Mouse (Mus musculus) spleen, postnatal 10 days (tissue): Measurements from ENCODE around the gene Wdr44.
A peak's percentile ranks its signal among the peaks of the same experiment; 100 is the strongest.
"Not testable (repeated sequence)": the region's sequence is repeated elsewhere in the genome, so short reads cannot be mapped to it uniquely, and the experiment has no call there.

ENCODE experiments used
- DNase-seq, 2 experiments: peaks; one replicate each; pipeline ENCODE4 v3.0.0; 2021 to 2022; ENCODE audit warnings: low spot score in 2 of 2

Wdr44 gene

DNA sequence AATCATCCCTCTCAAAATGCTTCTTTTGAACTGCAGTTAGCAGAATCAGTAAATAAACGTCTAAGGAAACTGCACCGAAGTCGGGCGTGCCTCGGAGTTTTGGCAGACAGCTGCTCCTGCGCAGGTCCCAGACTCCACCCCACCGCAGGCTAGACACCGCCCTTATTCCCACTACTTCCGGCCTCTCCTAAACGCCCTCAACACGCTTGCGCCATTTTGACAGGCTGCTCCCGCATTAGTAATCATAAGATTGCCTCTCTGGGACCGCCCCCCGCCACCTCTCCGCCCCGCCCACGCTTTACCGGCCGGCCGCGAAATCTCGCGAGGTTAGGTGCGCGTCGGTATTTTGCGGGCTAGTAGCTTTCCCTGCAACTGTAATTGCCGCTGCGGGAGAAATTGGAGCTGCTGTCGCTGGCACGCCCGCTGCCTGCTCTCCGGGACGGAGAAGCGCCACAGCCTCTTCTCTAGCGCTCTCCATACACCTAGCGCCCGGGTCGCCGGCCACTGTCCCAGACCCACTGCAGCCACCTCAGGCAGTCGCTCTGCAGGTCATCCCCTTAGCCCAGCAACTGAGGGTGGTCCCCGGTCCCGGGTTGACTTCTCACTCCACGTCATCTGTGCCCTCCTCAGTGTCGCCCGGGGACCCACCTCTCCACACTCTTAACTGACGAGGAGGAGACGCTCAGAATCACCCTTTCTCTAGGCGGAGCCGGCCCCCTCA, at the start of gene Wdr44:
TSS of gene Wdr44 (plus strand) at position 330 of the 721 bp plus-strand sequence.
- peak; percentile 89 to 95 for DNase-seq

DNA sequence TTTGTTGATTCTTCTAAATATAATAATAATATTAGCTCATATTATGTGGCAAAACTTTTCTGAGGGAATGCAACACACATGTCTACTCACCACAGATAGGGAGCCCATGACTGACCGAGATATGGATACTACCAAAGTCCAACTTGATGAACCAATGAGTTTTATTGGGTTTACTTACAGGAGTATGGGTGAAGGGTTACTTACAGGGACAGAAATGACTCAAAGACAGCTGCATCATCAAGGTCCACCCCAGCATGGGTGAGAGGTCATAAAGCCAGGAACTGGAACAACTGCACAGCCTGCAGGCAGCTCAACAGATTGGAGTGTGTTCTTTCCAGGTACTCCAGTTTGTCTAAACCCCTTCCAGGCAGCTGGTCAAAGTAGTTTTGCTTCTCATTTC, 44.5 kb upstream of the Wdr44 start:
- DNase-seq: no peak

DNA sequence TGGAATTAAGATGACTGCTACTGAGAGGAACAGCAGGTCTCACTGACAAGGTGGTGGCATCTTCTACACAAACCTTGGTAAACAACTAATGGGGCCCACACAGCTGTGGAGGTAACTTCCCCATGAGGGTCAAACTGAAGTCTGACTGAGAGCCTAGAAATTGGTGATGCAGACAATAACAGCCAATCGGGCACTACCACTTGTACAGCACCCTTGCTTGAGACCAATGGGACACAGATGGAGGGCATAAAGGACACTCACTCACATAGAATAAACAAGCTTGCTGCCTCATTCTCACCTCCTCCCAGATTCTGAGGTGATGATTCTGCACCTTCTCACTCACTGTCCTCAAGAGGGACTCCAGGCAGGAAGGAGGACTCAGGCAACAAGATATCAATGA, 30.6 kb upstream of the Wdr44 start:
- peak in 1 of 2 experiments; percentile 13 for DNase-seq

- DNase-seq: no peak
These were observed 19.7 kb upstream of the Wdr44 start for GRCm38 (mm10) chrX:23673193-23673592.

DNA sequence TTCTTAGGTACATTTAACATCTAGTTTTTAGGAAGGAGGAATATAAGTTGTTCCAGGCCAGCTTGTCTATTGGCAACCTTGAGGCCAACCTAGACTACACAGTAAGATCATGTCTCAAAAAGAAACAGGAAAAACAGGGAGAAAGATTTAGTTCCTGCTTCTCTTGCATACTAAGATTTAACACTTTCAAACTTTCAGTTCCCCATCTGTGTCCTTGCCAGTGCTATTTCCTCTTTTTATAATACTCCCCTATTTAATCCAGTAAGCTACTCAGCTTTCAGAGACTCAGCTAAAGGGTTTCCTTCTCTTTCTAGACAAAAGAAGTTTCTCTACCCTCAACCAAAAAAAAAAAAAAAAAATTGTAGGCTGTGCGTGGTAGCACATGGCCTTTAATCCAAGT, 17.4 kb upstream of the Wdr44 start:
- no peak for DNase-seq

DNA sequence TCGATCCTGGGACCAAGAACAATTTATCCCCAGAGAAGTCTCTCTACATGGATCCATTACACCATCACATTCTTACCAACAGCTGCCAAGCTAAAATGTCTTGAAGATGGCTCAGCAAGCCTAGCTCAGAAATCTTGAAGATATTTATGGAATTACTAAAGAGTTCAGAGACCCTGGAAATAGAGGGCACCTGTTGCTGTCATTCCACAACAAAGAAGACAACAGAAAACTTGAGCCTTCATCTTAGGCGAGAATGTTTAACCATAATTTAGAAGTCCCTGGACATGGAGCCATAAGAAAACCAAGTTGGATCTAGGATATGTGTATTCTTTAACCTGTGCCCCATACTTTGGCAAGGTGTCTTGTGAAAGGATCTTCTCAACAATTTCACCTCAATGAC, 16.3 kb upstream of the Wdr44 start:
- no peak for DNase-seq

DNA sequence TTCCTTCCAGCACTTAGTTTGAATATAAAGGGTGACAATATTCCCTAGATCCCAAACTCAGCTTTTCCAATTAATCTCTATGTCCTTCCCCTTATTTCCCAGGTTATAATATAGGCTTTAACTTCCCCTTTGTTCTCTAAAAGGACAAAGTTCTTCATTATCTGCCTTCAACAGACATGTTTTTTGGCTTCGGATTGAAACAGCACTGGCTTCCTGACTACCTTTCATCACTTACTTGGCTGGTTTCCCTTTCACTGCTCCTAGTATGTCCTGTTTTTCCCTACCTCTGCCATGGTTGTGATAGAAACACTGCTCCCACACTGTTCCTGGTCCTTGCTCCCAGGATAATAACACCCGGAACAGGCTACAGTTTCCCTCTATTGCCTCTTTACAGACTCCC, 15.3 kb upstream of the Wdr44 start:
- no peak for DNase-seq

DNA sequence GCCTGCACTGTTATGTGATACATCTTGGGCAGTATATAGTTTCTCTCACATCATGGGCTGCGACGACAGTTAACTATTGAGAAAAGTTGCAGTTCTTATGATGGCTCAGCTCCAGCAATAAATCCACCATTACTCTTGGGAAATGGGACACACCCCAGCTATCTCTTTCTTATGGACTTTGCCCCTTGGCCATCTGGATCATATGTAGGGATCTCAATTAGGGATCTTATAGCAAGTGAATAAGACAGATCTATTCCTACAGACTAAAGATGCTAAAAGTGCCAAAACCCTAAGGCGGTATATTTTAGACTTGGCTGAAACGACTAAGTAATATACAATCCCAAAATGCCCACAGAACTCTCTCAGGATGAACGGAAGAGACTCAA, 522 bp upstream of the Wdr44 start:
- DNase-seq: peak; percentile 8 to 11

DNA sequence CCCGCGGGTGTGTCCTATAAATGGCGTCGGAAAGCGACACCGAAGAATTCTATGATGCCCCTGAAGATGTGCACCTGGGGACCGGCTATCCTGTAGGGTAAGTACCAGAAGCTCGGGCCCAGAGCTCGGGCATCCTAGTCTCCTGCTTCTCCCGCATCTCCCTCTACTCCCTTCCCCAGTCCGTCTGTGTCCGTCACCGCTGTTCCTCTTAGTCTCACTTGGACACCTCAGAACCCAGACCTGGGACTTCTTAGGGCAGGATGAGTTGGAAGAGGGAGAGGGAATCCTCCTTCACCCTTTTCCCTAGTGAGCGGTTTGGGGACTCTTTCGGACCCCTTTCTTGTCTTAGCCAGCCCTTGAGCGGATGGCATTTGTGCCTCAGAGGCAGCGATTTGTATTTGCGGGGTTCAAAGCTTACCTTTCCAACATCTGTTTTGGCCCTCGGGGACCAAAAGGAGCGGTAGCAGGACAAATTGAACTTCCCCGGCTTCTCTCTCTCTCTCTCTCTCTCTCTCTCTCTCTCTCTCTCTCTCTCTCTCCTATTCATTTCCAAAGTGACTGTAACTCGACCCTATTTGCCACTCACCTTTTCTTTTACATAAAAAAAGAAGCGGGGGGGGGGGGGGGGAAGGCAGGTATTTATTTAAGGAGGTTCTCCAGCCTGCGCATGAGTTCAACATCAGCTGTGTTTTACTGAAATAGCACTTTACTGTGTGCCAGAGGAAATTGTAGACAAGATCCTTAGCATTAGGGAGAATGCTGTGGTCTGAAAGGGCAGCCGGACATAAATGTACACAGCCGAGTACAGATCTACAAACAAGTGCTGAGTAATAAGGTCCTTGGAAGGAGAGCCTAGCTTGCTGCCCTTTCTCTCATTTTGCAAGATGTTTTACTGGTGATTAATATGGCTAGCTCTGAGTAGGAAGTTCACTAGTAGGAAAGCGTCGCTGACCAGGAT, 871 bp downstream of the Wdr44 start:
- DNase-seq: peak; percentile 6 to 10

DNA sequence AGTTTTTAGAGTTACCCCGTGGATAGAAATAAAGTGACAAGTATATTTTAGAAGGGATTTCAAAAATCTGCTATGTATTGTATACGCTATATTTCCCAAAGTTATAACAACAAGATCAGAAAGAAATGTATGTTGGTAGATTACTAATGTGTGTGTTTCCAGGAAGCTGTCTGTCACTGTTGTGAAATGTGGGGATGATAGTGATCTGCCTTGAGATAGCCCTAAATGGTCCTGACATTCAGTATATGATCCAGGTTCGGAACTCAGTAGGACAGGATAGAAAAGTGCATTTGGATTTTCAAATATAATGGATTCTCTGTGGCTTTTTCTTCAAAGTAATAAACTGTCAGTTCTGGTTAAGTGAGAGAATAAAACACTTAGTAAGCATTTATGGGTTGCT, 1.7 kb downstream of the Wdr44 start:
- DNase-seq: no peak

DNA sequence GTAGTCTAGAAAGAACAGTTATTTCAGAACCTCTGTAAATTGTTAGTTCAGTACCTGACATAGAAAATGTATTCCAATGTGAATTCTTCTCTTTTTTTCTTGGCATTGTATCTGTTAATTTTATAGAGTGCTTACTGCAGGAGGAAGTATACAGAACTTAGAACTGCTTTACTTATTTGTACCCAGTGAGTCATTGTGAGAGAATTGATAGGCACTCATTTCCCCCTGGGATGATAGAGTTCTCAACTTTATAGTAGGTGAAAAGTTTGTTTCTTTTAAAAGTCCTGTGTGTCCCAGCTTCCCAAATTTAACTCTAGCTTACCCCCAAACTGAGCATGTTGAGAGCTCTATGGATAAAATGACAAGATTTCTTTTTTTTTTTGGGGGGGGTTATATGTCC, 2.3 kb downstream of the Wdr44 start:
- no peak for DNase-seq

GRCm38 (mm10) chrX:23697346-23697745, 4.5 kb downstream of the Wdr44 start:
- DNase-seq: no peak

DNA sequence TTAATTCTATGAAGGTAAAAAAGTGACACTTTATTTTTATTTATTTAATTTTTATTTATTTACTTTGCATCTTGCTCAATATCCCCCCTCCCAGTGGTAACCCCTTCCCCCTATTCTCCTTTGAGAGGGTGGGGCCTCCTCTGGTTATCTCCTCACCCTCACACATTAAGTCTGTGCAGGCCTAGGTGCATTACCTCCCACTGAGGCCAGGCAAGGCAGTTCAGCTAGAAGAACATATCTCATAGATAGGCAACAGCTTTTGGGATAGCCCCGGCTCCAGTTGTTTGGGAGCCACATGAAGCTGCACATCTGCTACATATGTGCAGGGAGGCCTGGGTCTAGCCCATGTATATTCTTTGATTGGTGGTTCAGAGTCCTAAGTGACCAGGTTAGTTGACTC, 6.2 kb downstream of the Wdr44 start:
- DNase-seq: no peak

DNA sequence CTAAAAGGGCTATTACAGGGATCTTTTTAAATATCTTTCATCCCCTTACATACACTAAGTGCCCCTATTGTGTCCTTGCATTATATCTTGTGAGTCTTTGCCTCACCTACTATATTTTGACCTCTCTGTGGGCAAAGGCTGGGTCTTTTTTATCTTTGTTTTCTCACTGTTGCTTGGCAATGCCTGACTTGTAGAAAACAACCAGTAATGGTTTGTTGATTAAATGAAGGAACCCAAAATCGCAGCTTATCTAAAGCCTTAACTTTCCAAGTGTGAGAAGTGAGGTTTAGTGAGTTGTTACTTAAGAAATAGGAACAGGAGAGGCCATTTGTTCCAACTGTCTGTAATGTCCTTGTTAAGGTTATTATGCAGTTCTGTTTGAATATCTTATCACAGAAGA, 24.4 kb downstream of the Wdr44 start:
- DNase-seq: no peak

DNA sequence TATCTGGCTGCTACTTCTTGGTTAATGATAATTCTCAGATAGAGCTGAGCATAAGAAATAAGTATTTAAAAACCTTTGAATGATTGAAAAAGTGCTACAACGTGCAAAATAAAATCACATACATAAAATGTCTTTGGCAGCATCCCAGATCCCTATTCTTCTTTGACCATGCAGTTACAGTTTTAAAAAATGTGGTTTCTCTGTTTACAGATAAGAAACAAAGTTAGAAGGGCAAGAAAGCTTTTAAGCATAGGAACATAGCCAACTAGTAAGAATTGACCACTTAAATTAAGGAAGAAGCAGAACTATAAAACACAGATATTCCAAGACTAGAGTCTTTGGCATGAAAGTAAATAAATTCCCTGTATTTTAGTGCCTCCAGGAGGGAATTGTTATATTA, 34.6 kb downstream of the Wdr44 start:
- no peak for DNase-seq

GRCm38 (mm10) chrX:23754671-23755070, 61.8 kb downstream of the Wdr44 start:
- DNase-seq: no peak

- no peak for DNase-seq
These were observed 75.0 kb downstream of the Wdr44 start for GRCm38 (mm10) chrX:23767849-23768248.

DNA sequence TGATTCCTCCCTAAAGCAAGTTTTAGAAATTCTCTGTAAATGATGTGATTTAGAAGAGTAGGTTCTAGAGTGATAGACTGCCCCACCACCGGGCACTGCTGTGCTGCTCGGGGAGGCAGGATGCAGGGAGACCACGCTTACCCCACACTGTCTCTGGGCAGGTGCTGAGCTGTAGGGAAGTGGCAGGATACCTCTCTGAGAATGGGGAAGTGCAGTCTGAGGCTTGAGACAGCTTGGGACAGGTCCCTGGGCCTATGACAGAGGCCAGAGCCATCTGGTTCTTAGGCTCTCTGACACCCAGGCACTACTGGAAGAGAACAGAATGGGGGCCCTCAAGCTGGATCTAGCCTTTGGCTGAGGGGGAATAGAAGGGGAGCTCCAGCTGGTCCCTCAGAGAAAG, 114.3 kb downstream of the Wdr44 start:
- DNase-seq: no peak

- no peak for DNase-seq
These were observed 117.5 kb downstream of the Wdr44 start for GRCm38 (mm10) chrX:23810365-23810764.

DNA sequence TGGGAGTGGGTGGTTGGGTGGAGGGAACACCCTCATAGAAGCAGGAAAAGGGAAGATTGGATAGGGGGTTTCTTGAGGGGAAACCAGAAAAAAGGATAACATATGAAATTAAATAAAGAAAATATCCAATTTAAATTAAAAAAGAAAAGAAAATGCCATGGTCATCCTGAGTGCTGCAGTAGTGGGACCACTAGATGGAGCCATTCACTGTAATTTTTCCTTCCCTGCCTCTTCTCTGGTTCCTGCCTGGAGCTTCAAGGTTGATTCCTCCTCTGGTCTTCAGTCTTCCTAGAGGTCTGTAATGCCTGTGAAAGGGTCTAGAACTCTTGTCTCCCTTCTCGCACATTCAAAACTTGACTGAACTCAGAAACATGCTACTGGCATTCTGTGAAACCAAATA, 120.4 kb downstream of the Wdr44 start:
- not testable (repeated sequence) for DNase-seq

DNA sequence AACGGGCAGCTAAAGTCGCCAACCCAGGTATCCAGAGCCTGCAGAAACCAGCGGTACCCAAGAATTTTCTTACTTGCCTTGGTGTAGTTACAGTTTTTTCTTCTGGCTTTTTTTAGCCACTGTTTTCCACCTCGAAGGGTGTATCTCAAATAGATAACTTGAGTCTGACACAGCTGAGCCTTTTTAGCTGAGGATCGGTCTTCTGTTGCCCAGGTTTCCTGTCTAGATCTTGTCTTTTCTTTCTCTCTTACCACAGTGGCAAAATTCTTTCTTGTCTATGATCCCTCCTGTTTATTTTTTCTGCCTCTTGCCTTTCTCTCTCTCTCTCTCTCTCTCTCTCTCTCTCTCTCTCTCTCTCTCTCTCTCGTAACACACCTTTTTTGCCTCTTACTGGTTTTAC, 130.0 kb downstream of the Wdr44 start:
- not testable (repeated sequence) for DNase-seq

- no peak for DNase-seq
These were observed 130.7 kb downstream of the Wdr44 start for GRCm38 (mm10) chrX:23823398-23824023.

- DNase-seq: not testable (repeated sequence)
These were observed 140.9 kb downstream of the Wdr44 start for GRCm38 (mm10) chrX:23833784-23834183.
